Mouse (Mus musculus): ENCODE measurements around the gene Clstn3.

DNA sequence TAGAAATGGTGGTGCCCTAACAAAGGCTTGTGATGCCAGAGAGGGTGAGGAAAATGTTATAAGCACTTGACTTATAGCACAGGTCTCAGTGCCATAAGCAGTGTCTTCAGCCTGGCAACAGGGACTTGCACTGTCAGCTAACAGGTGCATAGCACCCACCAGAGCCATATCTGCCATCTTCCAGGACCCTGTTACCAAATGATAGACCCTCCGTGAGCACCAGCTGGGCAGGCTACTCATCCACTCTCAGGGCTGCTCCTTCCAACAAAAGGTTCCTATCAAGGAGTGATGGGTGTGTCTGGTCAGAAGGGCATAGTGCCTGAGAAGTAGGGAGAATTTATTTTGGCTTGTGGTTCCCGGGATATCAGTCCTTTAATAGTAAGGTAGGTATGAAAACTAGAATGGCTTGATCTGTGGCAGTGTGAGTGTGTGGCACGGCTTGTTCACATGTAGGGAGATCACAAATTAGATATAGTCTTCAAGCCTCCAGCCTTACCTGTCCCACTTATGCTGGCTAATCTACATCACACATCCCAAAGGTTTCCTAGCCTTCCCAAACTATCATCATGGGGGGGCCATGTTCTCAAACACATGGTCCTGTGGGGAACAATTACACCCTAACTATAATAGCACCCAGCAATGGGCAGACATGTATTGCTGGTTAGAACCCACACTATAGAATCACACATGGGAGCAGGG lies 14.4 kb upstream of the Clstn3 start:
- TF ChIP-seq CTCF (IDR thresholded peaks at IDR 0.05): no peak
- no peak for TF ChIP-seq EP300 (IDR thresholded peaks at IDR 0.05)

Measured in lung, postnatal 0 days (tissue).